Mouse (Mus musculus) lung, adult 2 months (tissue): Measurements from ENCODE around the gene Aifm2. TPM values are rescaled to one million over a fixed set of nuclear protein-coding genes. Genes with fewer than 3 reads are reported as not detected.

ENCODE experiments used
- DNase-seq: peaks from one replicate; pipeline ENCODE4 v3.0.0; 2022
- H3K4me1 ChIP-seq: fragments of 200-500 bp; 2 replicates; pipeline ENCODE4 v1.6.1; 2011; ENCODE audit warnings: low read length; ENCODE audit not compliant: control insufficient read depth, insufficient read depth
- H3K4me3 ChIP-seq: fragments of 200-500 bp; replicated peaks from 2 replicates; pipeline ENCODE3; 2011; ENCODE audit warnings: low read depth, mild to moderate bottlenecking, control low read depth, low read length; ENCODE audit errors: extremely low read depth
- CTCF ChIP-seq: fragments of 200-500 bp; IDR thresholded peaks from 2 replicates; pipeline ENCODE4 v1.5.1; 2011; ENCODE audit warnings: mild to moderate bottlenecking, low read length, control low read depth; ENCODE audit not compliant: insufficient read depth
- POLR2A ChIP-seq: fragments of 200-500 bp; IDR thresholded peaks from 2 replicates; pipeline ENCODE4 v1.6.1; 2011; ENCODE audit warnings: low read depth, mild to moderate bottlenecking, control low read depth, low read length, borderline replicate concordance; ENCODE audit errors: extremely low read depth
- WGBS: fragments of 180-500 bp; shearing (Covaris S2); methylation state at CpG from one replicate; pipeline ENCODE4 v1.1.7; 2018; 5-methylcytosine and 5-hydroxymethylcytosine counted together
- polyA plus RNA-seq: library from polyadenylated mRNA; depleted of rRNA; stranded (reverse); fragments of >200 nt; gene quantifications from 2 replicates; pipeline ENCODE4 v1.2.3, GENCODE M21; 2012; rRNA removed

Aifm2 gene
- polyA plus RNA-seq, 1 experiment = 22.1 TPM

DNA sequence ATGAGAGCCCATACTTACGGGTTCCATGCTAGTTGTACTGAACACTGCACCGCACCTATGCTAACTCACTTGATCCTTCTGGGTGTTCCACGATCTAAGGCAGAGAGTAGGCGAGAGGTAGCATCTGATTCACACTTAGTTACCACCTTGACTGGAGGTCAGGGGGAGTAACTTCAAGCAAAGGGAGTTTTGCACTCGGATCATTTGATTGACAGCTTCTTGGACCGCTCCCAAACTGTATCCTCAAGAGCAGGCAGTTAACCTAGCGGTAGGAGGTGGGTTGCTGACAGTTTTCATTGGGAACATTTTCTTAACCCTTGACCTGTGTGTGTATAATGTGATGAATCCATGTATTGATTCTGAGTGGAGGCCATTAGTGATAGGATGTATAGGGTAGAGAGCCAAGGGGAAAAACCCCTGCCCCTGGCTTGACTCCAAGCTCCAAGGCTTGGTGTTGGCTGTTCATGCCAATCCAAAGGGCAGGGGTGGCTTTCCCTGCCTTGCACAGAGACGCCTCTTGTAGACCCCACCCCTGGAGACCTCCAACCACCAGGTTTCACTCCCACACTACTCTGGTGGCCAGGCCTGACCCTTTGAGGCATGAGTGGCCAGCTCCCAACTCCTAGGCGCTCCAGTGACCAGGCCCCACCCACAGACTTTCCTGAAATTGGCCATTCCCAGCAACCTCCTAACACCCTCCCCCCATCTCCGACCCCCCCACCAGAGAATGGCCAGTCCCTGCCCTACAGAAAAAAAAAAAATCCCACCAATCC lies 72.7 kb downstream of the Aifm2 start:
- no peak for DNase-seq
- 78% methylated on average over 10 of the region's 10 CpGs for WGBS
- H3K4me1 ChIP-seq = no peaks in the 10 kb centered on the region
- H3K4me3 ChIP-seq = no peak overlapping the region
- no peak for TF ChIP-seq POLR2A
- TF ChIP-seq CTCF = no peak

DNA sequence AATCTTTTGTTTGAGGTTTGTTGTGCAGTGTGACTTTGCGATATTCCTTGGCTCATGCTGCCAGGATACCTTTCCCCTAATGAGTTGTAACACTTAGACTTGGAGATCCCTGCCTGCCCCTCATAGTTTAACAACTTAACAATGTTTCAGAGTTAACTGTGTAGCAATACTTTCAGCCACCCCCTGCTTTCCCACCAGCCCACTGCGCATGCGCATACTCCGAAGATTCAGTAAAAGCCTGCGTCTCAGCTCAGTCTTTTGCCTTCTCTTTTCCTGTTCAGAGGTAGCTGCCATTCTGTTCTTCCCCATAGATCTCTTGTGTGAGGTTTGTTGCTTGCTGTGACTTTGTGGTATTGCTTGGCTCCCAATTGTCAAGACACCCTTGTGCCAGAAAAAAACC lies 73.4 kb downstream of the Aifm2 start:
- H3K4me1 ChIP-seq = peaks cover 2% of the 10 kb centered on the region; the same call in 1 of the 2 replicates
- no peak for DNase-seq
- 95% methylated on average over 5 of the region's 5 CpGs for WGBS
- TF ChIP-seq CTCF (no peak), POLR2A (no peak)
- H3K4me3 ChIP-seq = no peak overlapping the region

Other genes with a start within 250 kb of the Aifm2 start
- 11.3 and 21.1 TPM in 2 replicates for gene Lrrc20, start 239.5 kb upstream of the Aifm2 start, polyA plus RNA-seq
- gene Npffr1, start 119.8 kb upstream of the Aifm2 start, polyA plus RNA-seq = 0.07 and 0.11 TPM in 2 replicates
- 12.0 and 12.8 TPM in 2 replicates for gene Ppa1, start 66.7 kb upstream of the Aifm2 start, polyA plus RNA-seq
- gene Sar1a, start 35.0 kb upstream of the Aifm2 start, polyA plus RNA-seq = 64.5 and 79.6 TPM in 2 replicates
- 50.2 and 69.7 TPM in 2 replicates for gene Tysnd1, start 19.7 kb upstream of the Aifm2 start, polyA plus RNA-seq
- gene H2afy2, start 68.9 kb downstream of the Aifm2 start, polyA plus RNA-seq = 5.4 and 6.5 TPM in 2 replicates